ENCODE assay signal across 30 mouse cellular contexts in genomic region chr9:97004726-97005125, GRCm38 (mm10).
"Had no signal": no experiment of that assay in that cellular context is flagged by ENCODE, and none has a peak within 500 bp of the region (broad histone marks: within the 10 kb centered on the region; RNA-seq: fewer than 3 reads in every experiment).

No protein-coding gene starts in this region.

- H3K4me3 ChIP-seq: embryonic facial prominence, embryonic 12.5 days; embryonic facial prominence, embryonic 13.5 days; embryonic facial prominence, embryonic 15.5 days; erythroblast, embryonic 14.5 days; forebrain, embryonic 10.5 days; forebrain, embryonic 12.5 days; forebrain, embryonic 13.5 days; forebrain, embryonic 15.5 days; gastrocnemius, adult 2 months; heart, adult 2 months; heart, embryonic 10.5 days had no signal

- ATAC-seq: forebrain, embryonic 13.5 days; forebrain, embryonic 14.5 days; forebrain, embryonic 15.5 days; forebrain, embryonic 16.5 days; forebrain, postnatal 0 days had no signal

- H3K27ac ChIP-seq: embryonic facial prominence, embryonic 12.5 days; embryonic facial prominence, embryonic 13.5 days; embryonic facial prominence, embryonic 15.5 days; forebrain, embryonic 10.5 days; forebrain, embryonic 12.5 days; forebrain, embryonic 13.5 days; forebrain, embryonic 15.5 days; gastrocnemius, adult 2 months; heart, adult 2 months; heart, embryonic 10.5 days had no signal

- H3K36me3 ChIP-seq: embryonic facial prominence, embryonic 13.5 days; embryonic facial prominence, embryonic 15.5 days had no signal

- H3K9ac ChIP-seq: embryonic facial prominence, embryonic 12.5 days; embryonic facial prominence, embryonic 13.5 days; embryonic facial prominence, embryonic 15.5 days; forebrain, embryonic 12.5 days; forebrain, embryonic 13.5 days; forebrain, embryonic 15.5 days; forebrain, postnatal 0 days had no signal

- DNase-seq: cerebellum, adult 18-20 months; cerebellum, adult 2 months; cerebellum, adult 8-10 months; cerebellum, adult 9-10 months; cerebellum, adult 9-11 months; cerebellum, postnatal 10 days; cerebellum, postnatal 14 days; cerebellum, postnatal 25 days; cerebellum, postnatal 36 days; forebrain, postnatal 0 days; gastrocnemius, adult 2 months; gastrocnemius, postnatal 10 days; gastrocnemius, postnatal 14 days; gastrocnemius, postnatal 25 days; gastrocnemius, postnatal 36 days; heart, adult 11 months; heart, adult 18-20 months; heart, adult 2 months had no signal

- H3K4me2 ChIP-seq: embryonic facial prominence, embryonic 12.5 days; embryonic facial prominence, embryonic 13.5 days; embryonic facial prominence, embryonic 15.5 days; forebrain, embryonic 12.5 days; forebrain, embryonic 13.5 days; forebrain, embryonic 15.5 days; heart, embryonic 11.5 days had no signal

- H3K9me3 ChIP-seq: embryonic facial prominence, embryonic 12.5 days; embryonic facial prominence, embryonic 15.5 days; heart, embryonic 10.5 days had no signal

- H3K27me3 ChIP-seq: embryonic facial prominence, embryonic 12.5 days; embryonic facial prominence, embryonic 13.5 days; embryonic facial prominence, embryonic 15.5 days; forebrain, embryonic 12.5 days; forebrain, embryonic 13.5 days; forebrain, embryonic 15.5 days had no signal
